Mouse (Mus musculus) left cerebral cortex, adult 2 months (tissue): ENCODE results near the gene Syne1. TPM values are rescaled to one million over a fixed set of nuclear protein-coding genes. Genes with fewer than 3 reads are reported as not detected.

Source experiments
- DNase-seq, 2 experiments: peaks; one replicate each; pipeline ENCODE4 v3.0.0; 2021 to 2022; ENCODE audit warnings: low spot score in 2 of 2, mixed read lengths in 1 of 2; ENCODE audit errors: extremely low spot score in 1 of 2
- H3K27ac ChIP-seq: fragments of 200-600 bp; 2 replicates; pipeline ENCODE4 v1.8.1; 2022
- H3K4me3 ChIP-seq: fragments of 200-600 bp; 2 replicates; pipeline ENCODE4 v1.8.1; 2022
- CTCF ChIP-seq: fragments of 200-600 bp; IDR thresholded peaks from 2 replicates; pipeline ENCODE4 v1.8.1; 2022; ENCODE audit warnings: antibody characterized with exemption, mild to moderate bottlenecking, moderate library complexity
- intact Hi-C: fragments of 180-260 bp; cut with DNase I; formaldehyde crosslinking; loops from one replicate; pipeline ENCODE4 v1.15.1; 2025
- total RNA-seq, 2 experiments: library from RNA; stranded (reverse); gene quantifications; 2 replicates each; pipeline ENCODE4 v1.2.3; 2021

Gene Syne1
- total RNA-seq, 2 experiments from 2014 or later: 430 to 445 TPM

GRCm38 (mm10) chr10:5058876-5059275 lies 492.4 kb downstream of the Syne1 start:
- intact Hi-C loops: no loop called here
- H3K27ac ChIP-seq: no peak overlapping the region
- no peak for DNase-seq
- no peak for TF ChIP-seq CTCF
- no peak overlapping the region for H3K4me3 ChIP-seq

GRCm38 (mm10) chr10:5057661-5058060 lies 493.6 kb downstream of the Syne1 start:
- no peak for DNase-seq

GRCm38 (mm10) chr10:5056940-5057339 lies 494.3 kb downstream of the Syne1 start:
- intact Hi-C loops: no loop called here
- no peak for TF ChIP-seq CTCF
- H3K4me3 ChIP-seq: no peak overlapping the region
- H3K27ac ChIP-seq: no peak overlapping the region
- no peak for DNase-seq

More at GRCm38 (mm10) chr10:5057661-5058060, 493.6 kb downstream of the Syne1 start:
- no peak for TF ChIP-seq CTCF
- Histone ChIP-seq H3K27ac (no peak overlapping the region), H3K4me3 (no peak overlapping the region)
- intact Hi-C loops: no loop called here

GRCm38 (mm10) chr10:5056243-5056735 lies 495.0 kb downstream of the Syne1 start:
- TF ChIP-seq CTCF: no peak
- intact Hi-C loops: no loop called here
- DNase-seq: no peak
- Histone ChIP-seq H3K4me3 (no peak overlapping the region), H3K27ac (no peak overlapping the region)

GRCm38 (mm10) chr10:5045671-5046070 lies 505.6 kb downstream of the Syne1 start:
- H3K4me3 ChIP-seq: no peak overlapping the region
- DNase-seq: no peak
- no peak overlapping the region for H3K27ac ChIP-seq
- intact Hi-C loops: no loop called here
- no peak for TF ChIP-seq CTCF

GRCm38 (mm10) chr10:5045213-5045612 lies 506.1 kb downstream of the Syne1 start:
- DNase-seq: no peak
- TF ChIP-seq CTCF: no peak
- Histone ChIP-seq H3K4me3 (no peak overlapping the region), H3K27ac (no peak overlapping the region)
- intact Hi-C loops: no loop called here

GRCm38 (mm10) chr10:5044481-5044880 lies 506.8 kb downstream of the Syne1 start:
- no peak overlapping the region for H3K4me3 ChIP-seq
- no peak for TF ChIP-seq CTCF
- DNase-seq: no peak
- H3K27ac ChIP-seq: no peak overlapping the region
- intact Hi-C loops: no loop called here

- Histone ChIP-seq H3K4me3 (no peak overlapping the region), H3K27ac (no peak overlapping the region)
- no peak for TF ChIP-seq CTCF
- intact Hi-C loops: no loop called here
- DNase-seq: no peak
These were observed 510.0 kb downstream of the Syne1 start for GRCm38 (mm10) chr10:5041254-5041653.

GRCm38 (mm10) chr10:5032192-5033048 lies 518.9 kb downstream of the Syne1 start:
- Histone ChIP-seq H3K4me3 (no peak overlapping the region), H3K27ac (no peak overlapping the region)
- no peak for DNase-seq
- intact Hi-C loops: no loop called here
- TF ChIP-seq CTCF: no peak

GRCm38 (mm10) chr10:5029883-5030282 lies 521.4 kb downstream of the Syne1 start:
- no peak for DNase-seq
- Histone ChIP-seq H3K27ac (no peak overlapping the region), H3K4me3 (no peak overlapping the region)
- intact Hi-C loops: no loop called here
- TF ChIP-seq CTCF: no peak

GRCm38 (mm10) chr10:5029161-5029560 lies 522.1 kb downstream of the Syne1 start:
- H3K27ac ChIP-seq: no peak overlapping the region
- DNase-seq: no peak
- TF ChIP-seq CTCF: no peak
- intact Hi-C loops: no loop called here
- H3K4me3 ChIP-seq: no peak overlapping the region

GRCm38 (mm10) chr10:5028301-5028700 lies 523.0 kb downstream of the Syne1 start:
- no peak overlapping the region for H3K27ac ChIP-seq
- no peak for TF ChIP-seq CTCF
- intact Hi-C loops: no loop called here
- no peak for DNase-seq
- H3K4me3 ChIP-seq: no peak overlapping the region

GRCm38 (mm10) chr10:5027208-5027607 lies 524.1 kb downstream of the Syne1 start:
- TF ChIP-seq CTCF: no peak
- Histone ChIP-seq H3K4me3 (no peak overlapping the region), H3K27ac (no peak overlapping the region)
- intact Hi-C loops: no loop called here
- DNase-seq: no peak
